Mouse (Mus musculus) kidney, postnatal 36 days (tissue): ENCODE results near the gene Osbpl6.
A peak's percentile ranks its signal among the peaks of the same experiment; 100 is the strongest.
"Not testable (repeated sequence)": the region's sequence is repeated elsewhere in the genome, so short reads cannot be mapped to it uniquely, and the experiment has no call there.

Experiments used
- DNase-seq, 2 experiments: peaks; one replicate each; pipeline ENCODE4 v3.0.0; 2021 to 2022; ENCODE audit warnings: mixed read lengths in 2 of 2

Osbpl6 gene

DNA sequence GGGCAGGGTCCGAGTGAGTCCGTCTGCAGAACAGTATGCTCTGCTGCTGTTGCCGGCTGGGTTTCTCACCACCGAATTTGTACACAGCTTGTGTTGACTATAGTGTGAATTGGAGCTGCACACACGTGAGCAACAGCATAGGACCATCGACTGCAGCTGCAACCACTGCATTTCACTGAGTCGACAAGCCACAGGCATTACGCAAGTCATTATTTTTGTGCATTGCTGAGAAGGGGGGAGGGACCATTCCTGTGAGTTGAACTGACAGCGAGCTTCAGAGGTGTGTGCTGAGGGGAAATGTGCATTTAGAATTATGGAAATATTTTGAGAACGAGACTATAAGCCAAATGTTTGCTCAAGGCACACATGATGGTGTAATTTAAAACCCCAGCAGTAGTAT lies 165.2 kb downstream of the Osbpl6 start:
- DNase-seq: no peak

DNA sequence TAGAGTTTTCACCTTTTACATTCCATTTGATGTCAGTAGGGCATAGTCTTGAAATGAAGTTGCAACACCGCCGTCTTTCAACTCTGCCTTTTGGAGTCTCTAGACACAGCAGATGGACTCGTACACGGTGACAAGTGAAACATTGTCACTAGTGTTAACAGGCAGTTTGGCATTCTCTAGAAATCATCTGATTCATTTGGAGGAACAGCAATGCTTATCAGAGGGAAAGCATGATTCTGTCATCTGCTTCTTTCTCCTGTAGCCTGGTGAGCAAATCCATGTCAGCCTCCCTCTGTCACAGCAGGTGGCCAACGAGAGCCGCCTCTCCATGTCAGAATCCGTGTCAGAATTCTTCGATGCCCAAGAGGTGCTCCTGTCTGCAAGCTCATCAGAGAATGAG lies 172.6 kb downstream of the Osbpl6 start:
- no peak for DNase-seq

DNA sequence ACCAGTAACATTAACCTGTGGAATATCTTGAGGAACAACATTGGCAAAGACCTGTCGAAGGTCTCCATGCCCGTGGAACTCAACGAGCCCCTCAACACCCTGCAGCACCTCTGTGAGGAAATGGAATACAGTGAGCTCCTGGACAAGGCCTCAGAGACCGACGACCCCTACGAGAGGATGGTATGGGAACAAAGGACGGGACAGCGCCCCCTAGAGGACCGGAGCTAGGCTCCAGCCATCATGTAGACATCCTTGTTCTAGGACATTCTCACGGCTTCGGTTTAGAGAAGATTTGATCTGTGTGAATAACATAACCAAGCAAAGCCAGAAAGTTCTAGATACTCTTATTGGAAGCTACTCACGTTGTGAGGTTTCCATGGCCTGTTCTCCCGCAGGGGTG lies 178.8 kb downstream of the Osbpl6 start:
- DNase-seq: peak in 1 of 2 experiments; percentile 52

DNA sequence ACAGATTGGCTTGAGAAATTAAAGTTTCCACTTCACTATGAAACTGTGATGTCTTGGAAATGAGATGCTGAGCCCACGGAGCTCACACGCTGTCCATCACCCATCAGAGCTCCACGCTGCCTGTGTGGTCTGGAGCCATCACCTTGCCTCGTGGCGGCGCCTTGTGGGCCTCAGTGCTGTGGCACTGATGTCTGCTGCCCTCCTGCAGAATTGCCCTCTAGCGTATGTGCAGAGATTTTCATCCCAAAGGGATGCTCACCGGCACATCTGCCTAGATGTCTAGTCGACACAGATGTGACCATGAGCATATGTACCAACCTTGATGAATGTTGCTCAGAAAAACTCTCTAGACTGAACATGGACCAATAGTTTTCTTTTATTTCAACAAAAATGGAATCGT lies 180.6 kb downstream of the Osbpl6 start:
- DNase-seq: no peak

DNA sequence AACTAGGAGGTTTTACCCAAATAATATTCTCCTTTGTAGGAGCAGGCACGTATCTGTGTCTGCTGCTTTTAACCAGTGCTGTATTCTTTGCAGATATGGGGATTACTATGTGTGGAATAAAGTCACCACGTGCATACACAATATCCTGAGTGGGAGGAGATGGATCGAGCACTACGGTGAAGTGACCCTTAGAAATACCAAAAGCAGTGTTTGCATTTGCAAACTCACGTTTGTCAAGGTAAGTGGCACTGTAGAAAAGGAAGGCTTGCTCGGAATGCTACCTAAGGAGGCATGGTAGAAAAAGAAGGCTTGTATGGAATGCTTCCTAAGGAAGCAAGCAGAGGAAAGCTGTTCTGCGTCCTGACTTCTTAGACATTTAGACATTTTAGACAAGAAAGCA lies 183.9 kb downstream of the Osbpl6 start:
- DNase-seq: no peak

DNA sequence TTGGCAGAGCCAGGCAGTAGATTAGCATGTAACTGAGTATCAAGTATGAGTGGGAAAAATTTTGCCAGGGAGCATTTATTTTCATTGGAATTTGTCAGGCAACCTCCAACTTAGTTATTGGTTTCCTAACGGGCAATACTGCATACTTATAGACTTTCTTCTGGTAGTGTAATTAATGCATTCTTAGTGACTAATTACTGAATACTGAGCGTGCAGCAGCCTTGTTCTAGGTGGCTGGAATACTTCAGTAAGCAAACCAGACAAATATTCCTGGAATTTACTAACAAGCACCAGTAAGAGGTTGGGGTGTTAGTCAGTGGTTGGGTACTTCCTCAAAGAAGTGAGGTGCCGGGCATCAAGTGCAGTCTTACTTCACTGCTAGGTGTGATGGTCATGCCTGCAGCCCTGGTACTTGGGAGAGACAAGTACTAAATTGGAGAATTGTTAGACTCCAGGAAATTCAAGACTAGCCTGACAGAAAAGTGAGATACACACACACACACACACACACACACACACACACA lies 186.2 kb downstream of the Osbpl6 start:
- no peak for DNase-seq

DNA sequence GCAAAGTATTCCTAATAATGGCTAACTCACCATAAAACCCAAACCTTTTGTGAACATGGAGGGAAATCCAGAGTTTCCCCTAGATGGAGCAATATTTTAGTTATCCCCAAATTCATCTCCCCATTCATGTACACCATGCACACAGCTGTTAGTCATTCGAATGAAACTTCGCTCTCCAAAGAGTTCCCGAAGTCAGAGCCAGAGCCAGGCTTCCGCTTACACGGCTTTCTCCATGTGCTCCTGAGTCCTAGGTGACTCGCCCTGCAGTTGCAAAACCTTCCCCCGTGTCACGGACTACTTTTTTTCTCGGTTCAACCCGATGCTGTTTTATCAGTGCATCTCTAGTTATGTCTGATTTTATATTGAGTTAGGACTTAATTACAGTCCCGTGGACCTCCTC lies 191.2 kb downstream of the Osbpl6 start:
- no peak for DNase-seq

DNA sequence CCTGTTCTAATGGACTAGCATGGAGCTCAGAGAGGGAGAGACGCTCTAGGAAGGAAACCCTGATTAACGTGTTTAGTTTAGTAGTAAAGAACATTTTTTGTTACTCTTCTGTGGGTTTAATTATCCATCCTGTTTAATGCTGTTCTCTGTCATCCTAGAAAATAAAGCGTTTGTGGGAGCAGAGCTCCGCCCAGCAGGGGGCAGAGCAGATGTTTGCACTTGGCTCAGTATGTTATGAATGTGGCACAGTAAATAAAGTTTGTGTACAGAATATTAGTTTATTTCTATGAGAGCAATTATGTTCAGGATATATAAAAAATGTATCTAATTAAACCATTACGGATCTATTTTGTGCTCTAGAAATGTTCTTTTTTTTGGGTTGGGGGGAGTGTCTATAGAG lies 192.9 kb downstream of the Osbpl6 start:
- peak; percentile 9 to 53 for DNase-seq

DNA sequence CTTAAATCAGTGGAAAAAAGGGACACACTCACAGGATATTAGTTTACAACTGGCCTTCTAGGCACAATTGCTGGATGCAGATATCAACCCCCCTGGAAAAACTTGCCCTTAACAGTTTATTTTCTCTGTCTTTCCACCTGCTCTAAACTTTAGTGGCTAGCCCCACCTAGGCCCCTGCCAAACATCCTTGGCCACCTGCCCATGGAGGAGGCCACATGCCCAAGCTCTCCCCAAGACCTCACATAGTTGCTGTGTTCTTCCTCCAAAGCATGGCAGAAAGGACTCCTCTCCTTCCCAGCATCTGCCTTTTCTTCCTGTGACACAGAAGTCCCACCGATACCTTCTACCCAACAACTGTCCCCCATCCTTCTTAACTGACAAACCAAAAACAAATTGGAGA lies 195.9 kb downstream of the Osbpl6 start:
- DNase-seq: no peak

DNA sequence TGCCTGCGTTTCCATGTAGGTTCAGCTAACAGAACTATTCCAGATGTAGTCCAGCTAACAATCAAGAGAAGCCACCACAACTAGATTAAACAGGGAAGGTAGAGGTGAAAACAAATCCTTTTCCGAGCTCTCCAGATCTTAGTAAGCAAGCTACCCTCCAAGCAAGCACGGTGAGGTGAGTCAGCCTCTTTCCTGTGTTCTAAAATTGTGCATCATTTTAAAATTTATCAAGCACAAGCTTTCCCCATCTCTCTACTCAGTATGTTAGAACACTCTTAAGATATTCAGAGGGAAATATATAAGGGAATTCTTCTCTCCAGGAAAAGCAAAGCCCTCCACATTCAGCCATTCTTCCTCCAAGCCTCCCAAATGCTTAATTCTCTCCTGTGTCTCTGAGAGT lies 200.4 kb downstream of the Osbpl6 start:
- DNase-seq: no peak

DNA sequence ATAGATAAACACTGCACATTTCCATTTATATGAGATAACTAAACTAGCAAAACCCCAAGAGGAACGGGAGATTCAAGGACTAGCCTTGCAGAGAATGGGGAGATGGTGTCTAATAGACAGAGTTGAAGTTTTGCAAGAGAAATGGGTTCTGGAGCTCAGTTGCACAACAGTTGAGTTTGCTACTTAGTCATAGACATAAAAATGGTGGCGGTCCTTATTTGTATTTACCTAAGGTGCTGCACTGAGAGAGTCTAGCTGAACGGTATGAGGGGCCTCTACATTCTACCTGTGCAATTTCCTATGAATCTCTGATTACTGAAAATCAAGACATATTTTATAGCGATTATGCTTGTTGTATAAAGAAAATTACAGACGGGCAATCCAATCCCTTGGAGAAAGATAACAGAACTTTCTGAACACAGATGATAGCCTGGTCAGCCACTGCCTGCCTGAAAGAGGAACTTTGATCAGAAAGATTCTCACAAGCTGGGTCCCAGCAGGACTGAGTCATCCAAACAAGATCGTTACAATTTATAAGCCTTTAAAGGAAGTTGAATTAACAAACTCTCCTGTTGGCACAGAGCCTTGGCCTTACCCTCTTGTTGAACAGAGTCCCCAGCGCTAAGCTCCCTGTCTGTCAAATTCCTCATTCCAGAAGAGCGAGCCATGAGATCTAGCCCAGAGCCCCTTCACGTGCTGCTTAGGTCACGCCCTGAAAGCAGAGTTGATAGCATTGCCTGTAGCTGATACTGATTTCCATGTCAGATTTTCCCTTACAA lies 204.2 kb downstream of the Osbpl6 start:
- no peak for DNase-seq

DNA sequence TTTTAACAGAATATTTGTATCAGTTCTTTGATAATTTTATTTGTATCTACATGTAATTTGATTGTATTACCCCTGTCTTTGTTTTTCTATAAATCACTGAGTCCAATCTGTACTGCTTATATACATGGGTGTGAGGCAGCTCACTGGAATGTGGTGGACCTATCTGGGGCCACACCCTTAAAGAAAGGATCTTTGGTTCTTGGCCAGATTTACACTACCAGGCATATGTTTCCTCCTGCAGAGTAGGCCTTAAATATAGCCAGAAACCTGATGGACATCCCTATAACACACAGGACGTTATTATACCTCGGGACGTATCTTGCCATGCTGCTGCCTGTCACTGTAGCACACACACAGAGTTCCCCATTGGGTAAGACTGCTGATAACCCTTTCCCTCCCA lies 205.7 kb downstream of the Osbpl6 start:
- no peak for DNase-seq

DNA sequence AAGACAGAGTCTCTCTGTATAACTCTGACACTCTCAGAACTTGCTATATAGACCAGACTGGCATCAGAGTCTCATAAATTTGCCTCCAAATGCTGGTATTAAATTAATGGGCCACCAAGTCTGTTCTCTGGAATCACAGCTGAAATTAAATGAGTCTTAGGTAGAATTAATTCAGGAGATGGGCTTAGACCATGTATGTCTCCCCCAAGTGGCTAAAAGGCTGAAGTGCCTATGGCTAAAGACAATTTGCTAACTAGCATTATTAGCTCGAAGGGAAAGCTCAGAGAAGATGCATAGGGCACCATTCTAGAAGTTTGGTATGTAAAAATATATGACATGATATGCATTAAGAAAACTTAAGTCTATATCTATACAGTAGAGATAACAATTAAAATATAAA lies 211.8 kb downstream of the Osbpl6 start:
- DNase-seq: peak; percentile 39 to 68

DNA sequence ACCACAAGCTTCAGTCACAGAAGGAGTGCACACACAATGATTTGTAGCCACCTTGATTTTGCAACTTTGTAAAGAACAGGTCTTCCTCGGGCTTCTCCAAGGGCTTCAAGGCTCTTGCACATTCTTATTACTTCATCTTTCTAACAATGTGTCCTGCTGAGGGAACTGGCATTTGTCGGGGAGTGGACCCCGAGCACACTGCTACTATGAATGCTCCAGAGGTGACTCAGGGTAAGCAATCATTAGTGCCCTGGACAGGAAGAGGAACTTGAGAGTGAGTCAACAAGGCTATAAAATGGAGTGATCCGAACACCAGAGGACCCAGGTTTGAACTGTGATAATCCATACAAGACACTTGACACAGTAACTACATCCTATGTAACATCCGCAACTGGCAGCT lies 213.9 kb downstream of the Osbpl6 start:
- DNase-seq: no peak

DNA sequence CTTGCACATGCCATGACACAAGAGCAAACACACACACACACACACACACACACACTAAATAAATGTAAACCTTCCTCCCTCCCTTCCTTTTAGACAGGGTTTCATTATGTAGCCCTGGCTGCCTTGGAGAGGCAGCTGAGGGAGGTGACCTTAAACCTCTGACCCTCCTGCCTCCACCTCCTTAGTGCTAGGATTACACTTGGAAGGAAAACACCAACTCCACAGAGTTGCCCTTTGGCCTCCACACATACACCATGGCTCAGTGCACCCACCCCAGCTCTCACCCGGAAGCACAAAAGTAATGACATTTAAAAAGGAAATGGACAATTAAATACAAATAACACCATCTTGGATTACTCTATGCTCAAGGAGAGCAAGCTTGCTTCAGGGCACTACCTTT lies 215.4 kb downstream of the Osbpl6 start:
- DNase-seq: no peak

DNA sequence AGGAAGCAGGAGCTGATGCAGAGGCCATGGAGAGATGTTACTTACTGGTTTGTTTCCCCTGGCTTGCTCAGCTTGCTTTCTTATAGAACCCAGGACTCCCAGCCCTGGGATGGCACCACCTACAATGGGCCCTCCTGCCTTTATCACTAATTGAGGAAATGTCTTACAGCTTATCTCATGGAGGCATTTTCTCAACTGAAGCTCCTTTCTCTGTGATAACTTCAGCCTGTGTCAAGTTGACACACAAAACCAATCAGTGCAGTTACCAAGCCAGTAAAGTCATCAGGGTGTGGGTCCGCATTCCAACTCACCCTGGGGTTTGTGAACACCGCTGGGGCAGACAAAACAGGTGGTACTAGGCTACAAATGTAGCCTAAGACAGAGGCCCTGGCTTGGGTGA lies 216.0 kb downstream of the Osbpl6 start:
- not testable (repeated sequence) for DNase-seq

DNA sequence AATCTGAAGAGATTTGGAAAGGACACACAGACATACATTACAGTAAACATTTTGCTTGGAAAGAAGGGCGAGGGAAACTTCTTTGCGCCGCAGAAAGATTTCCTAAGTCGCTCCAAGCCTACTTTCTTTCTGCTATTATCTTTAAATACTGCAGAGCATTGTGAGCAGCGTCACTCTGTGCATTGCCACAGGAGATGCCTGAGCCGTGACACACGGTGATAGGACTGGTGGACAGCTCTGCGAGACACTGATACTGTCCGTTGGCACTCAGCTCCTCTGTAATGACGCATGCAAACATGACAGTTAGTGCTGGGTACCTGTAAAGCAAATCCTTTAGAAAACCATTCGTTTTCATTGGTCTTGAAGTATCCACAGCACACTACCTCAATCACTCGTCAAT lies 224.0 kb downstream of the Osbpl6 start:
- DNase-seq: no peak

DNA sequence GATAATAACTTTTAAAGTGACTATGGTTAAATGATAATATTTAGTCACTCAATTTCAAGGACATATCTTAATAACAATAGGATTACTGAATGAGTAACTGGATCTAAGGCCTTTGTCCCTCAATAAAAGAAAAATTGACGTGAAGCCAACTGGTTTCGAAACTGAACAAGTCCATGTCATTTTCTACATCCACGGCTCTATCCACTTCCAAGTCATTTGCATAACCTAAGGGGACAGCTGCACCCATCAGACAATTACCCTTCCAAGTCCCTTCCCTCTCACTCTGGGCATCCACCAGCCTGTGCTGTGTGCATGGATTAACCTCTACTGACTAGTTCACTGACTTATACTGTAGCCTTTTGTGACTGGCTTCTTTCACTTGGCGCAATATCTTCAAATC lies 225.3 kb downstream of the Osbpl6 start:
- no peak for DNase-seq

DNA sequence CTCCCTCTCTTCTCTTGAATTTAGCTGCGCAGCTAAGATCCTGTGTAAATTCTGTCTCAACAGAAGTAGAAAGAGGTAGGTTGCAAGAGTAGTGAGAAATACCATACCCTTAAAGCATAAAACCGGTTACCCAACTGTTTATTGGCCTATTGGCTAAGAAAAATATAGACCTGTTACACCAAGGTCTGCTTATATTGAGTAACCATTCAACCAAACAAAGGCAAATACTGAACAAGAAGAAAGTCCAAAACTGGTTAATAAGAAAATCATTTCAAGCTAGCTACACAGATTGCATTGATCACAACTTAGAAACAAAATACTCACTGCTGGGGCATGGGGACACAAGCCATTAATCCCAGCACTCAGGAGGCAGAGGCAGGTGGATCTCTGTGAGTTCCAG lies 233.3 kb downstream of the Osbpl6 start:
- DNase-seq: no peak

DNA sequence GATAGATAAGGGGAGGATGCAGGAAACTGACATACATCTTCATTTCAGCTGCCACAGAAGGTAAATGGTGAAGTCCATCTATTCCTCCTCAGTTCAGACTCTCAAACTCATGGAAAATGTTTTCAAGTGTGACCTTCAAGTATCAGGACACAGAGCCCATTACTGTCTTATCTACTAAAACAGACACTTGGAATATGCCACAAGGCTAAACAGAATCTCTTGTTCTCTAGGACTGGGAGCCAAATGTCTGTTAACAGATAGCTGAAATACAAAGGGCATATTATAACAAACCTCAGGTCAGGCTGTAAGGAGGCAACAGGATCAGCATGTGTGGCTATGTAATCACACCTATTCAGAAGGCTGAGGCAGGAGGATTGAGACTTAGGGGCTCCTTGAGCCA lies 237.5 kb downstream of the Osbpl6 start:
- DNase-seq: no peak

DNA sequence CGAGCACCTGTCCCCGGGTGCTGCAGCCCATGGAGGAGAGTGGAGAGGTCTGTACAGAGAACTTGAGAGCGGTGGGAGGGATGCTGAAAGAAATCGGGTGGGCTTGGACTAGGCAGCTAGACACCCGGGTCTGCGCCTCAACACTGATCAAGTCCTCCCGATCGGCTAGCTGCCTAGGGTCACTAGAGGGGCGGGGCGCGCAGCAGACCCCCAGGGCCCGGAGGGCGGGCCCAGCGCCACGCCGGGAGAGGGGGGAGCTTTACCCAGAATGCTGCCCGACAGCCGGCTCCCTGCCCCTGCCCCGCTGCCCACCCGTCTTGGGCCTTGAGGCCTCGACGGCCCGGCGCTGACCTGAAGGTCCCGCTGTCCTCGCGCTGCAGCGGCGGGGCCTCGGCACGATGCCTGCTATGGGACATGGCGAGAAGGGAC lies 241.1 kb downstream of the Osbpl6 start:
- DNase-seq: no peak

DNA sequence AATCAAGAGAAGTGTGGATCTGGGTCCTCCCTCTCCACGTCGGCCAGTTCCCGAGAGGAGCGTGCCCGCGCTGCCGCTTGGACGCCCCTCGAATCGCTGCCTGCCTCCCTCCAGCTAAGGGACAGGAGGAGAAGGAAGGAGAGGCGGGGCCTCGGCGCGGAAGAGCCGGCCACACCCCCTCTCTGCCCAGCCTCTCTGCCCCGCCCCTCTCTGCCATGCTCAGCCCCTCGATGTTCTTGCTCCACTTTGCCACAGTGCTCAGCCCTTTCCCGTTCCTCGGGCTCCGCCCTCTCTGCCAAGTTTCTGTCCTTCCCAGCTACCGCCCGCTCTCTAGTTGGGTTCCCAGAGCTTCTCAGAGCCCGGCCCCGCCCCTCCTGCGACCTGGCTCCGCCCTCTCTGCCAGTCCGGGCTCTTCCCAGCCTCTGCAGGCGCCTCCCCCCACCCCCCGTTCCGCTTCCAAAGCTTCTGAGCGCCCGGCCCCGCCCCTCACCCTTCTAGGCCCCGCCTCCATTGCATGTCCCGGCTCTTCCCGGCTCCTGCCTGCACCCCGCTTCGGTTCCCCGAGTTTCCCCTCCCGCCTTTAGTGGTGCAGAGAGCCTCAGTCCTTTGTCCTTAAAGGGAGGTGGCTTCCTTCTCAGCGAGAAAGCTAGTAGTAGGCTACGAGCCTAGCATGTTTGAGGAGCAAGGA lies 241.7 kb downstream of the Osbpl6 start, which contains the start of the genes Prkra and Pjvk:
TSS of gene Prkra (minus strand) at position 133 of the 688 bp plus-strand sequence.
TSS of gene Pjvk (plus strand) at position 594 of the 688 bp plus-strand sequence.
- DNase-seq: peak; percentile 99 to 100

DNA sequence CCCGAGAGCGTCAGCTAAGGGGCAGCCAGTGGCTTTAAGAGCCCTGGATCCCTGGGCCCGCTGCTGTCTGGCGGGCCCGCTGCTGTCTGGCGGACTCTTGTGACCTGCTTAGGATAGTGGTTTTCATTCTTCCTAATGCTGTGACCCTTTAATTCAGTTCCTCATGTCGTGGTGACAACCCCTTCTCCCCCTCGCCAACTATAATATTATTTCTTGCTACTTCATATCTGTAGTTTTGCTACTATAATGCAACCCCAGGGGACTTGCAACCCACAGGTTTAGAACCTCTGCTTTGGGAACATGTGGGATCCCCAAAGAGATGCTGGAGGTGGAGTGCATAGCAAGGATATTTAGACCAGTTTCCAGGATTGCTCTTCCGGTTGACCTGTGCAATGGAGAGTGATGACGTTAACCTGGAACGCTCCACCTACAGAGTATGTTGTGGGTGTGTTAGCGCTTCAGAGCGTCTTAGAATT lies 242.4 kb downstream of the Osbpl6 start:
- no peak for DNase-seq
